Mouse (Mus musculus) spleen, adult 10 weeks (tissue): ENCODE data around the gene Tbl3. TPM values are rescaled to one million over a fixed set of nuclear protein-coding genes. Genes with fewer than 3 reads are reported as not detected.

Source experiments
- polyA plus RNA-seq: library from polyadenylated mRNA; stranded (reverse); fragments of 350-450 nt; fragmentation: Illumina TruSeq; extraction: RNeasy Lipid Tissue Mini Kit (QIAGEN cat#74804); gene quantifications from one replicate; pipeline ENCODE4 v1.2.3, GENCODE M21; 2015; ENCODE audit warnings: low replicate concordance; ENCODE audit not compliant: insufficient read depth

The Tbl3 gene
- 8.7 TPM for polyA plus RNA-seq

DNA sequence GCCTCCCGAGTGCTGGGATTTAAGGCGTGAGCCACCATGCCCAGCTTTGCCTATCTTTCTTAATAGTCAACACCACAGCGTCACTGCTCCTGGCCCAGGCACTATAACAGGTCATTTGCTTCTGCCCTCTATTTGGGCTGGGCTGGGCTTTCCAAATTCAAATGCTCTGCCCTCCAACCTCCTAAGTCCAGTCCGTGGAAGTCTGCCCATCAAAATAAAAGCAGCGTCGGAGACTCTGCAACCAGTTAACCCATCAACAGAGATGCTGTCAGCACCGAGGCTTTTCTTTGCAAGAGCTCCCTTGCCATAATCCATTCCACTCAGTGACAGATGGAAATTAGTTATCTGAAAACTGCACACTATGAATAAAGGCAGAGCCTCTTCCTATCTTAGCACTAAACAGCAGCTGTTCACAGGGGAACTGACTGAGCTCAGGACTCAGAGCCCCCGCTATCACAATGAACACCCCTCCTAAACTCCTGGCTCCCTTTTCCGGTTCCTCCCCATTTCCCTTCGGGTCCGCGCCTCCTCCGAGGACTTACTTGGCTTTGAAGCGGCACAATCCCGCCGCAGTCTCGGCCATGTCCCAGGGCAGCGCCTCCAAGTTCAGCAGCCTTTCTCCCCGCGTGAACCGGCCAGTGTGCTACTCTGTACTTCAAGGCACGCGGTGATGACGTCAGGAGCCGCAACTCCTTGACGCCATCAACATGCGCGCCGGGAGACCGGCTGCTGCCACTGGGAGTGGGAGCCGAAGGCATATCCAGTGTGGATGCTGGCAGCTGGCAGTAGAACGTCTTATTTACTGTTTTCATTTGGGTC is at the start of gene Tbl3:
TSS of gene Tbl3 (minus strand) at position 679 of the 819 bp plus-strand sequence.

DNA sequence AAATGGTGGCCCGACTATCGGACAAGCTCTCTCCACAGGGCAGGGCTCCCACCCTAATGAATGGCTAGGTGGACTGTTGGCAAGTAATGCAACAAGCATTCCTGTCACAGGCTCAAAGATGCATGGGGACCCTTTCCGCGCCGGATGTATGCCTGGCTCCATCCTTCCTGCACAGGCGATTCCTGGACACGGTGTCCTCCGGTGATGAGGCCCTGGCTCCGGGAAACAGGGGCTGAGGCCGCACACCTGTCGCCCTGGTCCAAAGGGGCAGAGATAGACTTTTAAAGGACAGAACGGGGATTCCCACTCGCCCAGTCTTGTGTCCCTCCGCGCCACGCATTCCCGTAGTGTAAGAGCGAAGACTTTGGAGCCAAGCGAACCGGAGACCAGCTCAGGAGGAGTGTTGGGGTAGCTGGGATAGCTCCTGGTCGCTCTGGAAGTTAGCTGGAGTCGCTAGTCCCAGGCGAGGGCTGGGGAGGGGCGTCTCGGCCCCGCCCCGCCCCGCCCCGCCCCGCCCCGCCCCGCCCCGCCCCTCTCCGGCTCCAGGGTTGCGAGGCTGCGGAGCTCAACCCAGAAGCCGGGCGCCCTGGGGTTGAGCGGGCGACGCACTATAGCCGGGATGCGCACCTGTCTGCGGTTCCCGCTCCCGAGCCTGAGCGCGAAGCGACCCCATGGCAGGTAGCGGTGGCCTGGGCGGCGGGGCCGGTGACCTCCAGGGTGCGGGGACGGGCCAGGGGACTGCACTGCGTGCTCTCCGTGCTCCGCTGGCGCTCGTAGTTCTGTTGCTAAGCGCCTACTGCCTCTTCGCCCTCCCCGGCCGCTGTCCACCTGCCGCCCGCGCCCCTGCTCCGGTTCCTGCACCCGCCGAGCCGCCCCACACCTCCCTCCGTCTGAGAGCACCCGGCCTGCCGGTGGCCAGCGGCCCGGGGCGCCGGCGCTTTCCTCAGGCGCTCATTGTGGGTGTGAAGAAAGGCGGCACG is 45.2 kb upstream of the Tbl3 start, which contains the start of gene Hs3st6:
TSS of gene Hs3st6 (plus strand) at position 574 of the 980 bp plus-strand sequence.

DNA sequence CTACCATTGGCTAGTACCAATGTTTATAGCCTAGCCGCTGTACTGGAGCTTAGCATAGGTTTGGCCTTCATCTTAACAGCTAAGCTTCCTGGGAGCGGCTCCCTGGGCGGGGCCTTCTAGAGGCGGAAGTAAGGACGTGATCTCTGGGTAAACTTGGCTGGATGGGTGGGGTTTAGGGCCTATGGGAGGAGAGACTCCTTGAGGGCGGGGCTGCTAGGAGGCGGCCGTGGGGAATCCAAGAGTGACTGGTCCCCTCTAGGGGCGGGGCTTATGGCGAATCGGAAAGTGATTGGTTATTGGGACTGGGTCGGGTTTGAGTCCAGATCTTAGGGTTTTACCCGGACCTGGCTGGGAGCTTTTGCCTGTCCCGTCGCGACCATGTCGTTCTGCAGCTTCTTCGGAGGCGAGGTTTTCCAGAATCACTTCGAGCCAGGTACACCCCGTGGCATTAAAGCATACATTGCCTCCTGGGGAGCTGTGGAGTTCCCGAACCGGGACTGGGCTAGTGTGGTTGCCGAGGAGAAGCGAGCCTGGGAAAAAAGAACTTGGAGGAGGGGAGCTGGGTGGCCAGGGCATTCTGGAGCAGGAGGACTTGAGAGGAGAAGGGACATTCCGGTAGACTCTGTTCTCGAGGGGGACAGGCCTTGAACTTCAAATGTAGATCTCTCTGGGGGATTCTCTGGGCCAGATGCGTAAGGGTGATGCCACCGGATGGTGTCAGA is 29.0 kb upstream of the Tbl3 start, which contains the start of gene Msrb1:
TSS of gene Msrb1 (plus strand) at position 313 of the 722 bp plus-strand sequence.

DNA sequence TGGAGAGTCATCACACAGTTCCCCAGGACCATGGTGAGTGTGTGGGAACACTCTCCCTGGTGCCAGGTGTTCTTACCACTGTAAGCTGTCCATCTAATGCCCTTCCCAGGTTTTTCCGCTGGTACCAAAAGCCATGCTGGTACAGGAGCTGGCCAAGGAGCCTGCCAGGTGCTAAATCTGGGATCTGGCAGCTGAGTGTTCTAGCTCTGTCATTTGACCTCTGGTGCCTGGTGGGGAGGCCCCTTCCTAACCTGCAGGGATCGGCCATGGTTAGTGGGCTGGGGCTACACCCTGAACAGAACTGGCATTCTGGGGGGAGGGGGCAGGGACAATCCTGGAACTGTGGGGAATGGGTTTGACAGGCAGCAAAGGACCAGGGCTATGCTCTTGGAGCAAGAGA is 20.2 kb upstream of the Tbl3 start, which contains the start of gene Rpl3l:
TSS of gene Rpl3l (plus strand) at position 203 of the 400 bp plus-strand sequence.

DNA sequence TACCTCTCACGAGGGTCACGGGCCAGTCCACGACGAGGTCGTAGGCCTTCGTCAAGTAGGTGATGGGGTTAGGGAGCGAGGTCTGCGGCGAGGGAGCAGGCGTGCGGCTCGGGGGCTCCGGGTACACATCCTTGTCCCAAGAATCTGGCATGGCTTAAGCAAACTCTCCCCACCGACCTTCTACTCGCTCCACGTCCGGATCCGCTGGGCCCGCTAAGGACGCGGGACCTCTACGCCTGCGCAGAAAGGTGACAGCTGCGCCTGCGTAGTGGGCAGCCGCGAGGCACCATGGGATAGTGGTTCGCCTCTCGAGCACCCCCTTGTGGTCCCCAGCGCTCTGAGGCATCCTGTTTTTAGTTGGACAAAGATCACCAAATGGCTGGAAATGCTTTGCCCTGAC is 16.7 kb upstream of the Tbl3 start, which contains the start of gene Ndufb10:
TSS of gene Ndufb10 (minus strand) at position 295 of the 400 bp plus-strand sequence.

DNA sequence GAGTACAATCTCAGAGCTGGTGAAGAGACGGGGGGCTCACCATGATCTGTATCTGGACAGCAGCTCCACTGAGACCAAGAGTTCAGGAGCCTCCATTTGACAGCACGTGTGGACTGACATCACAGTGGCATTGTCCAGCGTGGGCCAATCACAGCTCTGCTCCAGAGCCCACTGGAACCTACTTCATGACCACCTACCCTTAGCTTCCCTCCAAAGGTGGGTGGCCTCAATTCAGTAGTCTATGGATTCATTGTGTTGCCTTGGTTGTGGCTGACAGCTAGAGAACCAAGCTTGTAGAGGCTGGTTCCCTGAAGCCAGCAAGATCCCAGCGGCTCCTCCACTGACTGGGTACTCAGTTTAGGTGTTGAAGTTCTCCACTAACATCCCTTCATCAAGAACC is 10.5 kb upstream of the Tbl3 start, which contains the start of the genes Rnf151 and Rps2:
TSS of gene Rnf151 (minus strand) at position 121 of the 400 bp plus-strand sequence.
TSS of gene Rps2 (plus strand) at position 174 of the 400 bp plus-strand sequence.

DNA sequence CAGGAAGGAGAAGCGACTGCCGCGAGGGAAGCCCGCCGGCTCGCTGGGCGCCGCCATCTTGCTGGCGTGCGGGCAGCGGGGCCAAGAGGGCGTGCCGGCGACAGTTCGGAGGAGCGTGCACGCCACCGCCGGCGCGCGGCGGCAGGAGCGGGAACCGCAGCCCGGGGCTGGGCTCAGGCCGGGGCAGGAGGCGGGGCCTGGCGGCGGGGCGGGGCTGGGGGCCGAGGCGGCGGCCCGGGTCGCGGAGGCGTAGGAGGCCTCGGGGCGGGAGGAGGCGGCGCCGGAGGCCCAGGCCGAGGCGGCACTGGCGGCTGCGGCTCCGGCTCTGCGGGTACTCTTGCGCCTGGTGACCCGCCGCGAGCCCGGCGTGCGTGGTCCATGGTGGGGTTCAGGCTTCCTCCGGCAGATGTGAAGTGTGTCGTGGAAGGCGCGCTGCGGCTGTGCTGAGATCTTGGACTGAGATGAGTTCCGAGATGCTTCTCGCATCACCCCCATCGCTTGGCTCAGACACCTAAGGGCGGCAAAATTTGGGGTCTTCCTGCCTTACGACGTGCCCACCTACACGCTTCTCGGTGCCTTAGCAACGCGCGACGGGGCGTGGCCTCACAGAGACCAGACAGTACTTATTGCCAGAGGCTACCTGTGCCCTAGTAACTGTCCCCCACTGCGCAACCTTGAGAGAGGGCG is 11.3 kb downstream of the Tbl3 start, which contains the start of the genes Gfer and Noxo1:
TSS of gene Gfer (minus strand) at position 146 of the 687 bp plus-strand sequence.
TSS of gene Noxo1 (plus strand) at position 224 of the 687 bp plus-strand sequence.

DNA sequence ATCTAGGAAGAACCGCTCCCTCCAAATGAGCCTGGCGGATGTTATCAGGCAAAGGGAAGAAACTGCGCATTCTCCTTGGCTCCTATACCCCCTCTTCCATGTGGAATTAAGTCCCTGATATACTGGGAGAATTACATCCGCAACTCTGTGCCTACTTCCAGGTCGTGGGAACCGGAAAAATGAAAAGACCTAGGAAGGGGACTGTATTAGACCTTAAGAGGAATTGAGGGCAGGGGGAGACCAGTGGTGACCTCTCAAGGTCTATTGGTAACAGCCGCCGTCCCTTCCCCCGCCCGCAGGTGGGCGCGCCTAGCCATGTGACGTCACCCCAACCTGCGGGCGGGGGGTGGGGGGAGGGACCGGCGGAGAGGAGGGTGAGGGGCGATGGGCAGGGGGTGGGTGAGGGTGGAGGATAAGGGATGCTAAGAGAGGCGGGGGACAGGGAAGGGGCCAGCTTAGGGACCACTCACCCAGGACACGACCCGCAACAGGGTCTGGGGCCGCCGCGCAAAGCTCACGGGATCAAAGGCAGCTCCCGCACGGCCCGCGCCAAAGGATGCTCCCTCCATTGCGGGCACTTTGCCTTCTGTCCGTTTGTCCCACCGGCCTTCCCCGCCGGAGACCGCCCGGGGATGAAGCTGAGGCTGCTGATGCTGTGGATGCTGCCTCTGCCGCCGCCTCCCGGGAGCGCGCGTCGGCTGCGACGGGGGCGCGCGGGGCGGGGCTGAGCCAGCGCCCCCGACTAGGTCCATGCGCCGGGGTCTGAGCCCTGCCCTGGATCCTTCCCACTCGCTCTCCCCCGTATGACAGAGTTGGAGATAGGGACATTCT is 18.0 kb downstream of the Tbl3 start, which contains the start of gene Syngr3:
TSS of gene Syngr3 (minus strand) at position 705 of the 831 bp plus-strand sequence.

DNA sequence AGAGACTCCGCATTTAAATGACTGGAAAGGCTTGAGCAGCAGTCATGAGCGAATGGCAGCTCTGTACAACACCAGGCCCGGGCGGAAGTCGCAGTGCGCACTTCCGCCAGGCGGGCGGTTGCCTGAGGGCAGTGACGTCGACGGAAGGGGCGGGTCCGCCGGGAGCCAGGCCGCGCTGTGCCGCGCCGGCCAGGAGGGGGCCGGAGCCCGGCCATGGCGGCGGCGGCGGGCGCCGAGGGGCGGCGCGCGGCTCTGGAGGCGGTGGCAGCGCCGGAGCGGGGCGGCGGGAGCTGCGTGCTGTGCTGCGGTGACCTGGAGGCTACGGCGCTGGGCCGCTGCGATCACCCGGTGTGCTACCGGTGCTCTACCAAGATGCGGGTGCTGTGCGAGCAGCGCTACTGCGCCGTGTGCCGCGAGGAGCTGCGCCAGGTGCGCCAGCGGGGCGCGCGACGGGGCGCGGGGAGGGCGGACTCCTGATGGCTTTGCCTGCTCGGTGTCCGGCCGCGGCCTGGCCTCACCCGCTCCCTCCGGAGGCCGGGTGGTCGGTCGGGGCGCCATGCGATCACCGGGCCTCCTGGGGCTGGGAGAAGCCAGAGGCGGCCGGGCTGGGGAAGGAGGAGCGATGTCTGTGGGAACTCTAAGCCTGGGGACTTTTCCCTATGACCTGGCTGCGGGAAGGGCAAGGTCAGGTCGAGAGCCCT is 37.8 kb downstream of the Tbl3 start, which contains the start of gene Zfp598:
TSS of gene Zfp598 (plus strand) at position 143 of the 701 bp plus-strand sequence.

DNA sequence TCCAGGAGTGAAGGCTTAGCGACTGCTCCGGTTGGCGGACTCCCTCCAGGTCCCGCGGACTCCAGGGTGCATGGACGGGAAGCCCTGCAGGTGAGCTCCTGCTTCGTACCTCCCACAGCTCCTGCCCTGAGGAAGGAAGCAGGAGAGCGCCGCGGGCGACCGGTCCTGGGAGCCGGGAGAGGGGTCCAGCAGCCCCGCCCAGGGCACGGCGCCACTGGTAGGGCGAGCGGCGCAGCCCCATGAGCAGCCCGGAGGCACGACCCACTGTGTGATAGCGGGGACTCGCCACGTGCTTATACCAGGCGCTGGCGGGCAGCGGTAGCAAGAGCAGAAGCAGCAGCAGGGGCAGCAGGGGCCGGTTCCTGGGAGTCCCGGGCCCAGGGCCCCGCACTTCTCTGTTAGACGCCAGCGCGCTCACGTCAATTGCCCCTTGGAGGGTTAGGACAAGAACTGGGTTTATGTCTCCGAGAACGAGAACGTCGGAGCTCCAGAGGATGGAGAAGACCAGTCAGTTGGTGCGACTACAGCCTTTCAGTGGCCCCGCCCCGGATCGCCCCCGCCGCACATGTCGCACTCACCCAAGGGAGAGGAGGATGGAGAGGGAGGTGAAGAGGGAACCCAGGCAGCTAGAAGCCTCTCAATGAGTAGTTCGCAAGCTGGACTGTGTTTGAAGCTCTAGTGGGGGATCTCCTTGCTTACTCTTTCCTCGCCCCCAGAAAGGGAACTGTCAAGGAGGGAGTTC is 49.3 kb downstream of the Tbl3 start, which contains the start of gene Npw:
TSS of gene Npw (minus strand) at position 441 of the 742 bp plus-strand sequence.

DNA sequence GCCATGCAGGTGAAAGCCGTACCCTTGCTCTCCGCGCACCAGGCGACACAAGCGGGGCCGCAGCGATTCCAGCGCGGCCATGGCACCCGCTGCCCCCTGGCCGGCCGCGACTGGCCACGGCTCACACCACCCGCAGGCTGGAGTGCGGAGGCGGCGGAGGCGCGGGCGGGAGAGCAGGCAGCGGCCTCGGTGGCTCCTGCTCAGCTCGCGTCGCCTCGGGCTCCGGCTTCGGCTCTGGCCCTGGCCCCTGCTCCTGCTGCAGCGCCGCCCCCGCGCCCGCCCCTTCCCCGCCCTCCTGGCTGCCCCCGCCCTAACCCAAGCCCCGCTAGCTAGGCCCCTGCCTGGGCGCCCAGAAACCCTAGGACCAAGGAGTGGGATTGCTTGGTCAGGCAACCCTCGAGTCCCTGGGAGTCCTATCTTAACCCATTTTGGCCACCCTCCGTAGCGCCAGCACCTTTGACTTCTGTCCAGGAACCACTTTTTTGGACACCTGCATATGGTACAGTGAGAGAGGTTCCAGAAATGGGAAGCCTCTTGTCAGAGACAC is 57.3 kb downstream of the Tbl3 start, which contains the start of gene Slc9a3r2:
TSS of gene Slc9a3r2 (minus strand) at position 258 of the 547 bp plus-strand sequence.

Other genes with a start within 250 kb of the Tbl3 start
- 22.7 TPM for gene E4f1, start 237.3 kb downstream of the Tbl3 start, polyA plus RNA-seq
- gene Pgp, start 237.3 kb downstream of the Tbl3 start, polyA plus RNA-seq, result 18.8 TPM
- 0.26 TPM for gene Bricd5, start 233.8 kb downstream of the Tbl3 start, polyA plus RNA-seq
- 19.8 TPM for gene Mlst8, start 228.6 kb downstream of the Tbl3 start, polyA plus RNA-seq
- 0.08 TPM for gene Caskin1, start 219.1 kb downstream of the Tbl3 start, polyA plus RNA-seq
- 125 TPM for gene Traf7, start 179.7 kb downstream of the Tbl3 start, polyA plus RNA-seq
- 1.7 TPM for gene Rab26, start 173.4 kb downstream of the Tbl3 start, polyA plus RNA-seq
- gene Pkd1, start 157.8 kb downstream of the Tbl3 start, polyA plus RNA-seq, result 31.5 TPM
- 46.2 TPM for gene Tsc2, start 75.0 kb downstream of the Tbl3 start, polyA plus RNA-seq
- 3.4 TPM for gene Nthl1, start 75.0 kb downstream of the Tbl3 start, polyA plus RNA-seq
- gene Slc9a3r2, start 57.3 kb downstream of the Tbl3 start, polyA plus RNA-seq, result 21.0 TPM
- gene Npw, start 49.2 kb downstream of the Tbl3 start, polyA plus RNA-seq, result not detected
- gene Zfp598, start 38.0 kb downstream of the Tbl3 start, polyA plus RNA-seq, result 15.5 TPM
- not detected for gene Syngr3, start 17.7 kb downstream of the Tbl3 start, polyA plus RNA-seq
- 16.0 TPM for gene Gfer, start 11.5 kb downstream of the Tbl3 start, polyA plus RNA-seq
- 4.3 TPM for gene Noxo1, start 11.4 kb downstream of the Tbl3 start, polyA plus RNA-seq
- not detected for gene Rnf151, start 10.4 kb upstream of the Tbl3 start, polyA plus RNA-seq
- 1,280 TPM for gene Rps2, start 10.5 kb upstream of the Tbl3 start, polyA plus RNA-seq
- gene Ndufb10, start 16.8 kb upstream of the Tbl3 start, polyA plus RNA-seq, result 148 TPM
- gene Rpl3l, start 20.2 kb upstream of the Tbl3 start, polyA plus RNA-seq, result not detected
- 62.1 TPM for gene Msrb1, start 29.0 kb upstream of the Tbl3 start, polyA plus RNA-seq
- not detected for gene Hs3st6, start 45.3 kb upstream of the Tbl3 start, polyA plus RNA-seq
- 0.51 TPM for gene Meiob, start 96.6 kb upstream of the Tbl3 start, polyA plus RNA-seq
- 62.0 TPM for gene Hagh, start 132.5 kb upstream of the Tbl3 start, polyA plus RNA-seq
- gene Fahd1, start 142.7 kb upstream of the Tbl3 start, polyA plus RNA-seq, result 9.4 TPM
- 0.36 TPM for gene Igfals, start 158.3 kb upstream of the Tbl3 start, polyA plus RNA-seq
- gene Nubp2, start 178.7 kb upstream of the Tbl3 start, polyA plus RNA-seq, result 30.4 TPM
- 12.0 TPM for gene Spsb3, start 179.0 kb upstream of the Tbl3 start, polyA plus RNA-seq
- 12.4 TPM for gene Eme2, start 187.4 kb upstream of the Tbl3 start, polyA plus RNA-seq
- gene Mrps34, start 187.5 kb upstream of the Tbl3 start, polyA plus RNA-seq, result 18.6 TPM
- gene Nme3, start 188.8 kb upstream of the Tbl3 start, polyA plus RNA-seq, result 14.5 TPM
- 68.1 TPM for gene Mapk8ip3, start 229.3 kb upstream of the Tbl3 start, polyA plus RNA-seq